Mouse (Mus musculus): ENCODE results near the gene Fcgr2b. TPM values are rescaled to one million over a fixed set of nuclear protein-coding genes. Genes with fewer than 3 reads are reported as not detected.
"Not testable (repeated sequence)": the region's sequence is repeated elsewhere in the genome, so short reads cannot be mapped to it uniquely, and the experiment has no call there.

Gene Fcgr2b
- polyA plus RNA-seq, 1 experiment from 2014 or later, result 1.8 TPM

GRCm38 (mm10) chr1:170959791-170960190 lies 16.6 kb downstream of the Fcgr2b start:
- WGBS, result 65% methylated on average over 2 of the region's 2 CpGs
- H3K4me3 ChIP-seq (ENCODE audit: low read depth, low read length), result no peak overlapping the region

GRCm38 (mm10) chr1:170958225-170958624 lies 18.1 kb downstream of the Fcgr2b start:
- H3K27me3 ChIP-seq (replicated peaks; ENCODE audit: control insufficient read depth, insufficient read depth, low read length), result no peaks in the 10 kb centered on the region
- no peak overlapping the region for H3K27ac ChIP-seq (ENCODE audit: low read depth, low read length)
- ATAC-seq, result no peak
- H3K4me3 ChIP-seq (ENCODE audit: low read depth, low read length), result no peak overlapping the region
- 55% methylated on average over 3 of the region's 3 CpGs for WGBS
- no peaks in the 10 kb centered on the region for H3K9me3 ChIP-seq (ENCODE audit: control insufficient read depth)
- H3K4me2 ChIP-seq (replicated peaks; ENCODE audit: low read depth), result no peak overlapping the region
- H3K4me1 ChIP-seq (replicated peaks; ENCODE audit: control insufficient read depth, insufficient read depth, low read length), result 0 out of 2 replicates have a peak, but pooled peaks cover 3% of the 10 kb centered on the region
- H3K9ac ChIP-seq (ENCODE audit: low read depth, low read length), result no peak overlapping the region
- H3K36me3 ChIP-seq (ENCODE audit: control insufficient read depth, insufficient read depth), result no peaks in the 10 kb centered on the region
- no peak for TF ChIP-seq CTCF (IDR thresholded peaks at IDR 0.05; ENCODE audit: low read depth)

More at GRCm38 (mm10) chr1:170959791-170960190, 16.6 kb downstream of the Fcgr2b start:
- 0 out of 2 replicates have a peak, but pooled peaks cover 3% of the 10 kb centered on the region for H3K4me1 ChIP-seq (replicated peaks; ENCODE audit: control insufficient read depth, insufficient read depth, low read length)
- TF ChIP-seq CTCF (IDR thresholded peaks at IDR 0.05; ENCODE audit: low read depth), result no peak
- H3K4me2 ChIP-seq (replicated peaks; ENCODE audit: low read depth), result no peak overlapping the region
- H3K9ac ChIP-seq (ENCODE audit: low read depth, low read length), result no peak overlapping the region
- no peaks in the 10 kb centered on the region for H3K9me3 ChIP-seq (ENCODE audit: control insufficient read depth)
- no peaks in the 10 kb centered on the region for H3K36me3 ChIP-seq (ENCODE audit: control insufficient read depth, insufficient read depth)
- no peak for ATAC-seq
- H3K27ac ChIP-seq (ENCODE audit: low read depth, low read length), result no peak overlapping the region
- H3K27me3 ChIP-seq (replicated peaks; ENCODE audit: control insufficient read depth, insufficient read depth, low read length), result no peaks in the 10 kb centered on the region

- H3K4me1 ChIP-seq (replicated peaks; ENCODE audit: control insufficient read depth, insufficient read depth, low read length), result no peaks in the 10 kb centered on the region
- H3K27ac ChIP-seq (ENCODE audit: low read depth, low read length), result no peak overlapping the region
- no peak overlapping the region for H3K4me2 ChIP-seq (replicated peaks; ENCODE audit: low read depth)
- no peaks in the 10 kb centered on the region for H3K9me3 ChIP-seq (ENCODE audit: control insufficient read depth)
- H3K9ac ChIP-seq (ENCODE audit: low read depth, low read length), result no peak overlapping the region
- no peaks in the 10 kb centered on the region for H3K36me3 ChIP-seq (ENCODE audit: control insufficient read depth, insufficient read depth)
- no peak overlapping the region for H3K4me3 ChIP-seq (ENCODE audit: low read depth, low read length)
- no peak for TF ChIP-seq CTCF (IDR thresholded peaks at IDR 0.05; ENCODE audit: low read depth)
- WGBS, result 75% methylated on average over 2 of the region's 2 CpGs
- ATAC-seq, result no peak
- no peaks in the 10 kb centered on the region for H3K27me3 ChIP-seq (replicated peaks; ENCODE audit: control insufficient read depth, insufficient read depth, low read length)
Measured at GRCm38 (mm10) chr1:170953192-170953591, 23.2 kb downstream of the Fcgr2b start.

DNA sequence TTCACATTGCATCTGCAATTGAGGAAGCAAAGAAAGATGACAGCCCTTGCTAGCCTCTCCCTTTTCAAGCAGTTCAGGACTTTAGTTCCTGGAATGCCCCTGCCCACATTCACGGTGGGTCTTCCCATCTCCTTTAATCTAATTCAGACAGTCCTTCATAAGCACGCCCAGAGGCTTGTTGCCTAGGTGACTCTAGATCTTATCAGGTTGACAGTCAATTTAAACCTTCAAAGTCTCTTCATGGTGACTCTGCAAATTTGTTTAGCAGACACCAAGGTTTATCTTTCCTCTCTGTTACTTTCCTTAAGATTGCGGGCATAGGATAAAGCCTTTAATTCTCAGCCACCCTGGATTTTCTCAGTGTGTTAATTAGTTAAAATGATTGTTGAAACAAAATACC lies 25.6 kb downstream of the Fcgr2b start:
- Histone ChIP-seq H3K4me2 (replicated peaks; ENCODE audit: low read depth) (no peak overlapping the region), H3K36me3 (ENCODE audit: control insufficient read depth, insufficient read depth) (no peaks in the 10 kb centered on the region)
- WGBS, result 27% methylated on average over 3 of the region's 3 CpGs

DNA sequence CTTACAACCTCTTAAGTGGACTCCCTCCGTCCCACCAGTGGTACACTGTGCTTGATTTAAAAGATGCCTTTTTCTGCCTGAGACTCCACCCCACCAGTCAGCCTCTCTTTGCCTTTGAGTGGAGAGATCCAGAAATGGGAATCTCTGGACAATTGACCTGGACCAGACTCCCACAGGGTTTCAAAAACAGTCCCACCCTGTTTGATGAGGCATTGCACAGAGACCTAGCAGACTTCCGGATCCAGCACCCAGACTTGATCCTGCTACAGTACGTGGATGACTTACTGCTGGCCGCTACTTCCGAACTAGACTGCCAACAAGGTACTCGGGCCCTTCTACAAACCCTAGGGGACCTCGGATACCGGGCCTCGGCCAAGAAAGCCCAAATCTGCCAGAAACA lies 31.4 kb downstream of the Fcgr2b start:
- not testable (repeated sequence) for H3K4me3 ChIP-seq (ENCODE audit: low read depth, low read length); H3K4me1 ChIP-seq (replicated peaks; ENCODE audit: control insufficient read depth, insufficient read depth, low read length); H3K9ac ChIP-seq (ENCODE audit: low read depth, low read length); H3K36me3 ChIP-seq (ENCODE audit: control insufficient read depth, insufficient read depth); H3K4me2 ChIP-seq (replicated peaks; ENCODE audit: low read depth); H3K27me3 ChIP-seq (replicated peaks; ENCODE audit: control insufficient read depth, insufficient read depth, low read length); H3K27ac ChIP-seq (ENCODE audit: low read depth, low read length); ATAC-seq; H3K9me3 ChIP-seq (ENCODE audit: control insufficient read depth)
- 100% methylated on average over 3 of the region's 9 CpGs for WGBS

More for the DNA sequence above, 25.6 kb downstream of the Fcgr2b start:
- no peak for ATAC-seq
- H3K9me3 ChIP-seq (ENCODE audit: control insufficient read depth), result no peaks in the 10 kb centered on the region
- no peak overlapping the region for H3K9ac ChIP-seq (ENCODE audit: low read depth, low read length)
- no peaks in the 10 kb centered on the region for H3K4me1 ChIP-seq (replicated peaks; ENCODE audit: control insufficient read depth, insufficient read depth, low read length)
- H3K4me3 ChIP-seq (ENCODE audit: low read depth, low read length), result no peak overlapping the region
- no peaks in the 10 kb centered on the region for H3K27me3 ChIP-seq (replicated peaks; ENCODE audit: control insufficient read depth, insufficient read depth, low read length)
- no peak for TF ChIP-seq CTCF (IDR thresholded peaks at IDR 0.05; ENCODE audit: low read depth)
- no peak overlapping the region for H3K27ac ChIP-seq (ENCODE audit: low read depth, low read length)

DNA sequence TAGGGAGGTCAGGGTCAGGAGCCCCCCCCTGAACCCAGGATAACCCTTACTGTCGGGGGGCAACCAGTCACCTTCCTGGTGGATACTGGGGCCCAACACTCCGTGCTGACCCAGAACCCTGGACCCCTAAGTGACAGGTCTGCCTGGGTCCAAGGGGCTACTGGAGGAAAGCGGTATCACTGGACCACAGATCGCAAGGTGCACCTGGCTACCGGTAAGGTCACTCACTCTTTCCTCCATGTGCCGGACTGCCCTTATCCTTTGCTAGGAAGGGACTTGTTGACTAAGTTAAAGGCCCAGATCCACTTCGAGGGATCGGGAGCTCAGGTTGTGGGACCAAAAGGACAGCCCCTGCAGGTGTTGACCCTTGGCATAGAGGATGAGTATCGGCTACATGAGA lies 32.2 kb downstream of the Fcgr2b start:
- not testable (repeated sequence) for H3K27ac ChIP-seq (ENCODE audit: low read depth, low read length); H3K36me3 ChIP-seq (ENCODE audit: control insufficient read depth, insufficient read depth); H3K27me3 ChIP-seq (replicated peaks; ENCODE audit: control insufficient read depth, insufficient read depth, low read length); H3K9ac ChIP-seq (ENCODE audit: low read depth, low read length); H3K4me3 ChIP-seq (ENCODE audit: low read depth, low read length); ATAC-seq; H3K9me3 ChIP-seq (ENCODE audit: control insufficient read depth); H3K4me1 ChIP-seq (replicated peaks; ENCODE audit: control insufficient read depth, insufficient read depth, low read length); H3K4me2 ChIP-seq (replicated peaks; ENCODE audit: low read depth)
- 93% methylated on average over 9 of the region's 9 CpGs for WGBS

- no peaks in the 10 kb centered on the region for H3K27me3 ChIP-seq (replicated peaks; ENCODE audit: control insufficient read depth, insufficient read depth, low read length)
- H3K4me1 ChIP-seq (replicated peaks; ENCODE audit: control insufficient read depth, insufficient read depth, low read length), result no peaks in the 10 kb centered on the region
- no peaks in the 10 kb centered on the region for H3K9me3 ChIP-seq (ENCODE audit: control insufficient read depth)
- no peak overlapping the region for H3K9ac ChIP-seq (ENCODE audit: low read depth, low read length)
- H3K4me2 ChIP-seq (replicated peaks; ENCODE audit: low read depth), result no peak overlapping the region
- no peak overlapping the region for H3K27ac ChIP-seq (ENCODE audit: low read depth, low read length)
- no peak for TF ChIP-seq CTCF (IDR thresholded peaks at IDR 0.05; ENCODE audit: low read depth)
- H3K4me3 ChIP-seq (ENCODE audit: low read depth, low read length), result no peak overlapping the region
- 84% methylated on average over 12 of the region's 12 CpGs for WGBS
- H3K36me3 ChIP-seq (ENCODE audit: control insufficient read depth, insufficient read depth), result no peaks in the 10 kb centered on the region
- no peak for ATAC-seq
Measured at GRCm38 (mm10) chr1:170939255-170939654, 37.1 kb downstream of the Fcgr2b start.
